Mouse (Mus musculus): ENCODE measurements around the gene Pou2f1. TPM values are rescaled to one million over a fixed set of nuclear protein-coding genes. Genes with fewer than 3 reads are reported as not detected.

The Pou2f1 gene
- polyA plus RNA-seq, 1 experiment from 2014 or later, result 15.5 TPM

GRCm38 (mm10) chr1:165934648-165935465, 67.6 kb downstream of the Pou2f1 start:
- Histone ChIP-seq H3K4me3 (ENCODE audit: low read depth, low read length) (no peak overlapping the region), H3K9me3 (ENCODE audit: control insufficient read depth, low read length) (no peaks in the 10 kb centered on the region), H3K9ac (ENCODE audit: low read depth, low read length) (no peak overlapping the region), H3K4me2 (no peak overlapping the region), H3K4me1 (replicated peaks; ENCODE audit: control insufficient read depth, insufficient read depth, low read length) (peaks cover 4% of the 10 kb centered on the region; the same call in 1 of the 2 replicates), H3K36me3 (ENCODE audit: control insufficient read depth, insufficient read depth, low read length) (no peaks in the 10 kb centered on the region), H3K27ac (ENCODE audit: low read depth, low read length) (no peak overlapping the region), H3K27me3 (replicated peaks; ENCODE audit: control insufficient read depth, insufficient read depth, low read length) (no peaks in the 10 kb centered on the region)
- whole genome bisulfite sequencing, result 63% methylated on average over 7 of the region's 7 CpGs
- no peak for ATAC-seq (replicated peaks; ENCODE audit: low FRiP score)
- no peak for DNase-seq (ENCODE audit: low spot score)

- no peak for DNase-seq (ENCODE audit: low spot score)
- H3K27me3 ChIP-seq (replicated peaks; ENCODE audit: control insufficient read depth, insufficient read depth, low read length), result no peaks in the 10 kb centered on the region
- H3K27ac ChIP-seq (ENCODE audit: low read depth, low read length), result no peak overlapping the region
- H3K9me3 ChIP-seq (ENCODE audit: control insufficient read depth, low read length), result no peaks in the 10 kb centered on the region
- ATAC-seq (replicated peaks; ENCODE audit: low FRiP score), result no peak
- no peak overlapping the region for H3K4me3 ChIP-seq (ENCODE audit: low read depth, low read length)
- no peak overlapping the region for H3K4me2 ChIP-seq
- WGBS, result 78% methylated on average over 5 of the region's 5 CpGs
- H3K9ac ChIP-seq (ENCODE audit: low read depth, low read length), result no peak overlapping the region
- no peaks in the 10 kb centered on the region for H3K36me3 ChIP-seq (ENCODE audit: control insufficient read depth, insufficient read depth, low read length)
- H3K4me1 ChIP-seq (replicated peaks; ENCODE audit: control insufficient read depth, insufficient read depth, low read length), result peaks cover 4% of the 10 kb centered on the region; the same call in 1 of the 2 replicates
Measured at GRCm38 (mm10) chr1:165933915-165934647, 68.4 kb downstream of the Pou2f1 start.

GRCm38 (mm10) chr1:165932842-165933241, 69.6 kb downstream of the Pou2f1 start:
- Histone ChIP-seq H3K9me3 (ENCODE audit: control insufficient read depth, low read length) (no peaks in the 10 kb centered on the region), H3K27ac (ENCODE audit: low read depth, low read length) (no peak overlapping the region), H3K4me1 (replicated peaks; ENCODE audit: control insufficient read depth, insufficient read depth, low read length) (peaks cover 4% of the 10 kb centered on the region; the same call in 1 of the 2 replicates), H3K27me3 (replicated peaks; ENCODE audit: control insufficient read depth, insufficient read depth, low read length) (no peaks in the 10 kb centered on the region), H3K4me3 (ENCODE audit: low read depth, low read length) (no peak overlapping the region), H3K36me3 (ENCODE audit: control insufficient read depth, insufficient read depth, low read length) (no peaks in the 10 kb centered on the region), H3K9ac (ENCODE audit: low read depth, low read length) (no peak overlapping the region), H3K4me2 (no peak overlapping the region)
- DNase-seq (ENCODE audit: low spot score) (no peak), ATAC-seq (replicated peaks; ENCODE audit: low FRiP score) (no peak)
- WGBS, result 91% methylated on average over 2 of the region's 2 CpGs

- Histone ChIP-seq H3K9me3 (ENCODE audit: control insufficient read depth, low read length) (no peaks in the 10 kb centered on the region), H3K27ac (ENCODE audit: low read depth, low read length) (no peak overlapping the region), H3K4me3 (ENCODE audit: low read depth, low read length) (no peak overlapping the region), H3K27me3 (replicated peaks; ENCODE audit: control insufficient read depth, insufficient read depth, low read length) (no peaks in the 10 kb centered on the region), H3K9ac (ENCODE audit: low read depth, low read length) (no peak overlapping the region), H3K4me1 (replicated peaks; ENCODE audit: control insufficient read depth, insufficient read depth, low read length) (peaks cover 4% of the 10 kb centered on the region; the same call in 1 of the 2 replicates), H3K36me3 (ENCODE audit: control insufficient read depth, insufficient read depth, low read length) (no peaks in the 10 kb centered on the region), H3K4me2 (no peak overlapping the region)
- ATAC-seq (replicated peaks; ENCODE audit: low FRiP score) (no peak), DNase-seq (ENCODE audit: low spot score) (no peak)
- 83% methylated on average over 3 of the region's 3 CpGs for WGBS
Measured at GRCm38 (mm10) chr1:165930510-165930909, 72.0 kb downstream of the Pou2f1 start.

- no peak overlapping the region for H3K9ac ChIP-seq (ENCODE audit: low read depth, low read length)
- ATAC-seq (replicated peaks; ENCODE audit: low FRiP score), result no peak
- H3K27me3 ChIP-seq (replicated peaks; ENCODE audit: control insufficient read depth, insufficient read depth, low read length), result no peaks in the 10 kb centered on the region
- no peaks in the 10 kb centered on the region for H3K36me3 ChIP-seq (ENCODE audit: control insufficient read depth, insufficient read depth, low read length)
- no peak for DNase-seq (ENCODE audit: low spot score)
- H3K4me1 ChIP-seq (replicated peaks; ENCODE audit: control insufficient read depth, insufficient read depth, low read length), result no peaks in the 10 kb centered on the region
- H3K9me3 ChIP-seq (ENCODE audit: control insufficient read depth, low read length), result no peaks in the 10 kb centered on the region
- WGBS, result 79% methylated on average over 7 of the region's 7 CpGs
- no peak overlapping the region for H3K4me2 ChIP-seq
- no peak overlapping the region for H3K4me3 ChIP-seq (ENCODE audit: low read depth, low read length)
- H3K27ac ChIP-seq (ENCODE audit: low read depth, low read length), result no peak overlapping the region
Measured at GRCm38 (mm10) chr1:165927507-165928279, 74.8 kb downstream of the Pou2f1 start.

GRCm38 (mm10) chr1:165925207-165925606, 77.3 kb downstream of the Pou2f1 start:
- no peak for ATAC-seq (replicated peaks; ENCODE audit: low FRiP score)
- Histone ChIP-seq H3K9me3 (ENCODE audit: control insufficient read depth, low read length) (no peaks in the 10 kb centered on the region), H3K4me3 (ENCODE audit: low read depth, low read length) (no peak overlapping the region), H3K9ac (ENCODE audit: low read depth, low read length) (no peak overlapping the region), H3K4me2 (no peak overlapping the region), H3K36me3 (ENCODE audit: control insufficient read depth, insufficient read depth, low read length) (no peaks in the 10 kb centered on the region), H3K27me3 (replicated peaks; ENCODE audit: control insufficient read depth, insufficient read depth, low read length) (no peaks in the 10 kb centered on the region), H3K27ac (ENCODE audit: low read depth, low read length) (no peak overlapping the region), H3K4me1 (replicated peaks; ENCODE audit: control insufficient read depth, insufficient read depth, low read length) (no peaks in the 10 kb centered on the region)
- WGBS, result 87% methylated on average over 2 of the region's 2 CpGs
- DNase-seq (ENCODE audit: low spot score), result no peak

GRCm38 (mm10) chr1:165922488-165922887, 80.0 kb downstream of the Pou2f1 start:
- no peak for ATAC-seq (replicated peaks; ENCODE audit: low FRiP score)
- WGBS, result 85% methylated on average over 1 of the region's 1 CpGs

GRCm38 (mm10) chr1:165921026-165921425, 81.5 kb downstream of the Pou2f1 start:
- 65% methylated on average over 3 of the region's 3 CpGs for WGBS
- ATAC-seq (replicated peaks; ENCODE audit: low FRiP score) (no peak), DNase-seq (ENCODE audit: low spot score) (no peak)
- H3K27ac ChIP-seq (ENCODE audit: low read depth, low read length), result no peak overlapping the region
- H3K9me3 ChIP-seq (ENCODE audit: control insufficient read depth, low read length), result no peaks in the 10 kb centered on the region
- H3K4me1 ChIP-seq (replicated peaks; ENCODE audit: control insufficient read depth, insufficient read depth, low read length), result no peaks in the 10 kb centered on the region
- H3K36me3 ChIP-seq (ENCODE audit: control insufficient read depth, insufficient read depth, low read length), result peaks cover 5% of the 10 kb centered on the region; the same call in 1 of the 2 replicates
- H3K4me2 ChIP-seq, result no peak overlapping the region
- no peaks in the 10 kb centered on the region for H3K27me3 ChIP-seq (replicated peaks; ENCODE audit: control insufficient read depth, insufficient read depth, low read length)
- no peak overlapping the region for H3K9ac ChIP-seq (ENCODE audit: low read depth, low read length)
- H3K4me3 ChIP-seq (ENCODE audit: low read depth, low read length), result no peak overlapping the region

More at GRCm38 (mm10) chr1:165922488-165922887, 80.0 kb downstream of the Pou2f1 start:
- H3K36me3 ChIP-seq (ENCODE audit: control insufficient read depth, insufficient read depth, low read length), result no peaks in the 10 kb centered on the region
- no peak overlapping the region for H3K27ac ChIP-seq (ENCODE audit: low read depth, low read length)
- H3K4me3 ChIP-seq (ENCODE audit: low read depth, low read length), result no peak overlapping the region
- no peaks in the 10 kb centered on the region for H3K4me1 ChIP-seq (replicated peaks; ENCODE audit: control insufficient read depth, insufficient read depth, low read length)
- no peak overlapping the region for H3K9ac ChIP-seq (ENCODE audit: low read depth, low read length)
- H3K27me3 ChIP-seq (replicated peaks; ENCODE audit: control insufficient read depth, insufficient read depth, low read length), result no peaks in the 10 kb centered on the region
- no peak for DNase-seq (ENCODE audit: low spot score)
- H3K4me2 ChIP-seq, result no peak overlapping the region
- no peaks in the 10 kb centered on the region for H3K9me3 ChIP-seq (ENCODE audit: control insufficient read depth, low read length)

Measured in liver, embryonic 11.5 days (tissue).